Mouse (Mus musculus): ENCODE measurements around the gene Chit1.

DNA sequence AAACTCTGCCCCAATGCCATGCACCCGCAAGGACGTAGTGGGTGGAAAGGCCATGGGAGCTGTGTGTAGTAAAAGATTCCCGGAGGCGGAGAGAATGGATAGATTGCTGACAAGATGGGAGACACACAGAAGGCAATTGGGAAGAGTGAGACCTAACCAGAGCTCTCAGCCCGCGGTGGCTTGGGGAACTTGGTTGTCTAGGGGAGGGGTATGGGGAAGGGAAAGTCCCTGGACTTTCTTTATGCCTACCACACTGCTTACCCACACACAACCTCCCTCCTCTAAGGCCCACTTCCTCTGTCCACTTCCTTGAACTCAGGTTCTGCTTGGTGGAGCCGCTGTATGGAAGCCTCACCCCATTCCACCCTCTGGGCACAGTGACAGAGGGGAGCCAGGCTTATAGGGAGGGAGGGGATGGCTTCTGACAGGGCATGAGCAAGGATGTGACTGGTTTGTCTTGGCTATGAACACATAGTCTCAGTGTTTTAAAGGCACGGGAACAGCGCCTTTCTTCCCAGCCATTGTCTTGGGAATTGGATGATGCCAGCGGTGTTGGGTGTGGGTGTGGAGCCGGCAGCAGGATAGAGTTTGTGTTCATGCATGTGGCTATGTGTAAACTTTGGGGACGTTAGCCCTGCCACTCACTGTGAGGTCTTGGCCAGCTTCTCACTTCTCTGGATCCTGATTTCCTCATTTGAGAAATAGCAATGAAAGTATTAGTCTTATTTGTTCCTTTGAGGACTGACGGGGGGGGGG, 17.1 kb upstream of the Chit1 start:
- TF ChIP-seq GATA1 (IDR thresholded peaks at IDR 0.05; ENCODE audit: low read length) (no peak), TAL1 (IDR thresholded peaks at IDR 0.05; ENCODE audit: low read length) (no peak)
